Comparison of ENCODE assay signal across 17 mouse cellular contexts in genomic region chr4:64025591-64025990, GRCm38 (mm10). TPM values are rescaled to one million over a fixed set of nuclear protein-coding genes. Genes with fewer than 3 reads are reported as not detected.
DNase-seq lines count a peak whose midpoint lies in the region; ATAC-seq lines count a peak whose summit lies in the region.
"Had no signal": no experiment of that assay in that cellular context is flagged by ENCODE, and none has a peak within 500 bp of the region (broad histone marks: within the 10 kb centered on the region; RNA-seq: fewer than 3 reads in every experiment).

No protein-coding gene starts in this region.

- no peak overlapping the region for H3K4me2 ChIP-seq in embryonic facial prominence, embryonic 12.5 days (replicated peaks)
- H3K4me2 ChIP-seq: liver, embryonic 12.5 days; midbrain, embryonic 15.5 days had no signal

- H3K9ac ChIP-seq in embryonic facial prominence, embryonic 12.5 days: no peak overlapping the region
- H3K9ac ChIP-seq: liver, embryonic 12.5 days; midbrain, embryonic 15.5 days had no signal

- no peak overlapping the region for H3K4me3 ChIP-seq in embryonic facial prominence, embryonic 12.5 days
- H3K4me3 ChIP-seq: liver, embryonic 12.5 days; midbrain, embryonic 15.5 days had no signal

- H3K4me1 ChIP-seq in embryonic facial prominence, embryonic 12.5 days: peaks cover 14% of the 10 kb centered on the region; the same call in 1 of the 2 replicates
- H3K4me1 ChIP-seq: liver, embryonic 12.5 days; midbrain, embryonic 15.5 days had no signal

- no peaks in the 10 kb centered on the region for H3K9me3 ChIP-seq in embryonic facial prominence, embryonic 12.5 days
- H3K9me3 ChIP-seq: liver, embryonic 12.5 days; midbrain, embryonic 15.5 days had no signal

- peak; percentile 33 for DNase-seq in heart, adult 8-10 months (ENCODE audit: low spot score)
- no peak for DNase-seq in heart, postnatal 4 days
- peak; percentile 75 for DNase-seq in fibroblast of lung, adult 2 months (ENCODE audit: low read depth)
- peak; percentile 18 to 24 for DNase-seq in heart, postnatal 36 days
- no peak for DNase-seq in right cerebral cortex, adult 18-20 months
- no peak for DNase-seq in right cerebral cortex, postnatal 25 days
- no peak for DNase-seq in cerebellum, adult 11-12 months
- DNase-seq: cerebellum, postnatal 36 days; layer of hippocampus, adult 9-11 months; spleen, adult 18-20 months; thymus, postnatal 36 days had no signal

- ATAC-seq in embryonic facial prominence, embryonic 12.5 days (ENCODE audit: insufficient number of reproducible peaks, insufficient read depth, low FRiP score, low TSS enrichment): no peak
- ATAC-seq: CD4-positive, CD25-positive, alpha-beta regulatory T cell, adult 4 months; liver, embryonic 12.5 days; midbrain, embryonic 15.5 days had no signal

- peak overlapping the region; percentile 32; the same call in 1 of the 2 replicates for H3K27ac ChIP-seq in embryonic facial prominence, embryonic 12.5 days
- H3K27ac ChIP-seq: kidney, postnatal 0 days; liver, embryonic 12.5 days; macrophage; midbrain, embryonic 15.5 days had no signal

- no peaks in the 10 kb centered on the region for H3K36me3 ChIP-seq in embryonic facial prominence, embryonic 12.5 days
- H3K36me3 ChIP-seq: liver, embryonic 12.5 days; midbrain, embryonic 15.5 days had no signal

- WGBS in embryonic facial prominence, embryonic 12.5 days: 50% methylated on average over 6 of the region's 6 CpGs

- H3K27me3 ChIP-seq in embryonic facial prominence, embryonic 12.5 days: no peaks in the 10 kb centered on the region
- H3K27me3 ChIP-seq: liver, embryonic 12.5 days; midbrain, embryonic 15.5 days had no signal

- intact Hi-C loops in heart, postnatal 36 days (cut with DNase I): no loop called here

RNA-seq across cellular contexts. Expression of gene Tnc, which starts 21.2 kb away (rescaled TPM):
- total RNA-seq in heart, adult 8-10 months (2022): under 1 TPM; 0.09 to 0.32 (median 0.17) TPM
- total RNA-seq in heart, postnatal 4 days (2021): 10 to 100 TPM; 40.9 to 41.6 TPM
- 47.1 and 53.7 TPM in 2 replicates for polyA plus RNA-seq in embryonic facial prominence, embryonic 12.5 days (2016; fragmentation: Nextera tagmentation; extraction: Ambion mirVana)
- under 1 TPM; 0.46 to 0.56 TPM for total RNA-seq in heart, postnatal 36 days (2021)

Comparison
In these comparisons a context has a peak if more than half of its experiments do, and no peak if none do; other contexts are left out.
1. DNase-seq: peak in heart, adult 8-10 months (single experiment), fibroblast of lung, adult 2 months (single experiment) and heart, postnatal 36 days (2 of 2); none in heart, postnatal 4 days (single experiment), right cerebral cortex, adult 18-20 months (single experiment), right cerebral cortex, postnatal 25 days (single experiment) and cerebellum, adult 11-12 months (single experiment).
2. RNA of gene Tnc, which starts 21.2 kb away (total RNA-seq): 40.9 to 41.6 TPM in heart, postnatal 4 days; 0.46 to 0.56 TPM in heart, postnatal 36 days and 0.09 to 0.32 TPM in heart, adult 8-10 months; every median in the first group is over 10 times any median in the second.